ENCODE assay signal across 8 mouse cellular contexts in genomic region chr9:56505083-56505792, GRCm38 (mm10).
DNase-seq lines count a peak whose midpoint lies in the region; ATAC-seq and TF ChIP-seq lines count a peak whose summit lies in the region.

No protein-coding gene starts in this region.

- H3K9me3 ChIP-seq in embryonic facial prominence, embryonic 14.5 days (ENCODE audit: control insufficient read depth, low read length), result no peaks in the 10 kb centered on the region
- H3K9me3 ChIP-seq in limb, embryonic 10.5 days (replicated peaks), result no peaks in the 10 kb centered on the region
- H3K9me3 ChIP-seq in midbrain, postnatal 0 days (ENCODE audit: low read length), result no peaks in the 10 kb centered on the region

- no peak for ATAC-seq in cerebellum, adult (ENCODE audit: insufficient number of reproducible peaks, low FRiP score, low TSS enrichment)
- no peak; the same call in 1 of the 2 replicates for ATAC-seq in embryonic facial prominence, embryonic 14.5 days (ENCODE audit: low read depth)
- no peak for ATAC-seq in midbrain, postnatal 0 days (ENCODE audit: low FRiP score)

- WGBS in embryonic facial prominence, embryonic 14.5 days, result 27% methylated on average over 9 of the region's 9 CpGs
- WGBS in limb, embryonic 10.5 days, result 55% methylated on average over 9 of the region's 9 CpGs
- WGBS in midbrain, postnatal 0 days, result 54% methylated on average over 9 of the region's 9 CpGs

- no peaks in the 10 kb centered on the region for H3K36me3 ChIP-seq in embryonic facial prominence, embryonic 14.5 days (ENCODE audit: control insufficient read depth, insufficient read depth, low read length)
- H3K36me3 ChIP-seq in limb, embryonic 10.5 days, result no peaks in the 10 kb centered on the region
- H3K36me3 ChIP-seq in midbrain, postnatal 0 days (ENCODE audit: insufficient read depth, low read length), result no peaks in the 10 kb centered on the region

- H3K4me2 ChIP-seq in embryonic facial prominence, embryonic 14.5 days (ENCODE audit: low read depth, low read length), result peak overlapping the region; percentile 69
- H3K4me2 ChIP-seq in midbrain, postnatal 0 days (ENCODE audit: low read depth, low read length, poor library complexity, severe bottlenecking), result peak overlapping the region; percentile 47; the same call in 1 of the 2 replicates

- H3K27me3 ChIP-seq in embryonic facial prominence, embryonic 14.5 days (replicated peaks; ENCODE audit: control insufficient read depth, insufficient read depth, low read length), result no peaks in the 10 kb centered on the region
- H3K27me3 ChIP-seq in limb, embryonic 10.5 days (ENCODE audit: low read depth, poor library complexity, severe bottlenecking), result peaks cover 11% of the 10 kb centered on the region; the same call in 1 of the 2 replicates
- no peaks in the 10 kb centered on the region for H3K27me3 ChIP-seq in midbrain, postnatal 0 days (ENCODE audit: insufficient read depth, low read length)

- 0 out of 2 replicates have a peak overlapping the region, but pooled peaks have one; percentile 26 for H3K9ac ChIP-seq in embryonic facial prominence, embryonic 14.5 days (ENCODE audit: low read depth, low read length)
- H3K9ac ChIP-seq in midbrain, postnatal 0 days (replicated peaks; ENCODE audit: low read length, poor library complexity, severe bottlenecking), result 0 out of 2 replicates have a peak overlapping the region, but pooled peaks have one; percentile 20

- peak overlapping the region; percentile 99 for H3K27ac ChIP-seq in embryonic facial prominence, embryonic 14.5 days (replicated peaks; ENCODE audit: low read depth, low read length)
- peak overlapping the region; percentile 94; the same call in 1 of the 2 replicates for H3K27ac ChIP-seq in limb, embryonic 10.5 days
- H3K27ac ChIP-seq in midbrain, postnatal 0 days (ENCODE audit: low read depth, low read length), result peak overlapping the region; percentile 92

- H3K4me1 ChIP-seq in embryonic facial prominence, embryonic 14.5 days (ENCODE audit: control insufficient read depth, insufficient read depth, low read length), result peaks cover 62% of the 10 kb centered on the region
- peaks cover 48% of the 10 kb centered on the region for H3K4me1 ChIP-seq in limb, embryonic 10.5 days
- H3K4me1 ChIP-seq in midbrain, postnatal 0 days (ENCODE audit: insufficient read depth, low read length), result peaks cover 29% of the 10 kb centered on the region

- intact Hi-C loops in heart, postnatal 36 days (cut with DNase I), result loop anchor here (2.0 to 5.0 kb wide), 2 partner anchors 40 to 183 kb away; no protein-coding TSS in a partner anchor

- DNase-seq in cerebellum, adult 9-11 months, result peak; percentile 50
- DNase-seq in embryonic facial prominence, embryonic 14.5 days (ENCODE audit: low spot score), result peak; percentile 82
- peak; percentile 55 to 64 for DNase-seq in heart, postnatal 36 days
- DNase-seq in limb, embryonic 10.5 days (ENCODE audit: low spot score), result no peak
- DNase-seq in midbrain, postnatal 0 days (ENCODE audit: low spot score), result no peak
- no peak for DNase-seq in natural killer cell, adult 2 months (ENCODE audit: low spot score in 2 of 2)
- DNase-seq in ovary, postnatal 14 days (ENCODE audit: low spot score), result no peak

- H3K4me3 ChIP-seq in embryonic facial prominence, embryonic 14.5 days (ENCODE audit: low read depth, low read length), result peak overlapping the region; percentile 39; the same call in 1 of the 2 replicates
- peak overlapping the region; percentile 56 for H3K4me3 ChIP-seq in limb, embryonic 10.5 days
- H3K4me3 ChIP-seq in midbrain, postnatal 0 days (ENCODE audit: low read depth, low read length), result no peak overlapping the region

- TF ChIP-seq CTCF in midbrain, postnatal 0 days (IDR thresholded peaks at IDR 0.05), result no peak

Comparison
In these comparisons a context has a peak if more than half of its experiments do, and no peak if none do; other contexts are left out.
1. DNase-seq: peak in cerebellum, adult 9-11 months (single experiment), embryonic facial prominence, embryonic 14.5 days (single experiment) and heart, postnatal 36 days (2 of 2); none in limb, embryonic 10.5 days (single experiment), midbrain, postnatal 0 days (single experiment), natural killer cell, adult 2 months (0 of 2) and ovary, postnatal 14 days (single experiment).
2. Peak in every context shown above with its lines, with median percentiles within 50 percentile points of each other: H3K27ac ChIP-seq.